ENCODE assay signal across 8 mouse cellular contexts in the genomic region with DNA sequence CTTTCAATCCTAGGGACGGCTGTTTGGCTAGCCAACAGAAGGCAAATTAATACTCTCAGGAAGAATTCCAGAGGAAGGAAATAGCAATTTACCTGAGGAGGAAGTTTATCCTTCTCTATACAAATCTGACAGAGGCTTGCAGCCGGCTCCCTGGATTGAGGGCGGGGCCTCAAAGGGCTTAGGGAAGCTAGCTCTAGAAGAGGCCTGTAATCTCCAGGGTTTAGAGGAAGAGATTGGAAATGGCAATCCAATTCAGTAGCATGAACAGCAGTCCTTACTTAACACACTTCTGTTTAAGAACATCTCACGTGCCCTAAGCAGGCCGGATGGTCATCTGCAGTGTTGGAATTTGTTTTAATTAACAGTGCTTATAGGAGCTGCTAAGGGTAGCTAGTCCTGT.
A peak's percentile ranks its signal among the peaks of the same experiment; 100 is the strongest.
DNase-seq lines count a peak whose midpoint lies in the region; ATAC-seq and TF ChIP-seq lines count a peak whose summit lies in the region.

No protein-coding gene starts in this region.

- no peak for TF ChIP-seq EP300 in heart, postnatal 0 days (IDR thresholded peaks at IDR 0.05; ENCODE audit: low read depth)

- H3K4me3 ChIP-seq in gastrocnemius, adult 2 months = peak overlapping the region; percentile 69
- H3K4me3 ChIP-seq in cortical plate, adult 2 months (ENCODE audit: insufficient read depth, low read length) = peak overlapping the region; percentile 64
- peak overlapping the region; percentile 34 for H3K4me3 ChIP-seq in heart, postnatal 0 days (ENCODE audit: low read depth, low read length)
- peak overlapping the region; percentile 66 for H3K4me3 ChIP-seq in midbrain, embryonic 10.5 days

- TF ChIP-seq POLR2A in cortical plate, adult 2 months (IDR thresholded peaks at IDR 0.05; ENCODE audit: extremely low read depth, insufficient read depth, low read length) = no peak

- H3K27me3 ChIP-seq in heart, postnatal 0 days (ENCODE audit: control insufficient read depth, insufficient read depth, low read length) = 0 out of 2 replicates have a peak, but pooled peaks cover 6% of the 10 kb centered on the region
- peaks cover 14% of the 10 kb centered on the region; the same call in 1 of the 2 replicates for H3K27me3 ChIP-seq in midbrain, embryonic 10.5 days (ENCODE audit: low read depth, poor library complexity, severe bottlenecking)

- intact Hi-C loops in gastrocnemius, adult 2 months (cut with DNase I) = no loop called here

- H3K27ac ChIP-seq in gastrocnemius, adult 2 months = peak overlapping the region; percentile 40
- peak overlapping the region; percentile 62; the same call in 1 of the 2 replicates for H3K27ac ChIP-seq in cortical plate, adult 2 months (ENCODE audit: insufficient read depth, low read length)
- no peak overlapping the region for H3K27ac ChIP-seq in heart, postnatal 0 days (ENCODE audit: low read depth)
- H3K27ac ChIP-seq in midbrain, embryonic 10.5 days (replicated peaks) = 0 out of 2 replicates have a peak overlapping the region, but pooled peaks have one; percentile 83

- no peak for DNase-seq in gastrocnemius, adult 2 months
- DNase-seq in gastrocnemius, adult 8-10 months (ENCODE audit: low spot score in 2 of 2) = no peak
- DNase-seq in heart, postnatal 0 days (ENCODE audit: low spot score) = no peak
- DNase-seq in midbrain, embryonic 10.5 days (ENCODE audit: low spot score) = peak; percentile 23
- DNase-seq in ovary, adult 18-20 months (ENCODE audit: low spot score) = no peak
- no peak for DNase-seq in Muller cell, postnatal 12 days (ENCODE audit: inconsistent ontology term)

- H3K4me2 ChIP-seq in heart, postnatal 0 days (ENCODE audit: low read depth, low read length) = peak overlapping the region; percentile 71

- H3K9me3 ChIP-seq in heart, postnatal 0 days (replicated peaks; ENCODE audit: control insufficient read depth, low read length) = 0 out of 2 replicates have a peak, but pooled peaks cover 2% of the 10 kb centered on the region
- H3K9me3 ChIP-seq in midbrain, embryonic 10.5 days (replicated peaks) = no peaks in the 10 kb centered on the region; the same call in 1 of the 2 replicates

- no peaks in the 10 kb centered on the region for H3K36me3 ChIP-seq in heart, postnatal 0 days (replicated peaks; ENCODE audit: control insufficient read depth, insufficient read depth, low read length)
- H3K36me3 ChIP-seq in midbrain, embryonic 10.5 days = peaks cover 18% of the 10 kb centered on the region

- WGBS in heart, postnatal 0 days = 27% methylated on average over 5 of the region's 5 CpGs
- WGBS in midbrain, embryonic 10.5 days = 13% methylated on average over 5 of the region's 5 CpGs

- no peak for ATAC-seq in heart, postnatal 0 days (ENCODE audit: insufficient read depth, low read depth)
- no peak for ATAC-seq in monocyte, adult 5-6 weeks (replicated peaks; ENCODE audit: insufficient number of reproducible peaks, low FRiP score, low TSS enrichment, poor library complexity, severe bottlenecking)

- TF ChIP-seq CTCF in gastrocnemius, adult 2 months (IDR thresholded peaks at IDR 0.05) = no peak
- no peak for TF ChIP-seq CTCF in cortical plate, adult 2 months (IDR thresholded peaks at IDR 0.05; ENCODE audit: extremely low read depth, insufficient read depth, low read length)
- no peak for TF ChIP-seq CTCF in heart, postnatal 0 days (IDR thresholded peaks at IDR 0.05; ENCODE audit: low read depth)

- peaks cover 5% of the 10 kb centered on the region for H3K4me1 ChIP-seq in cortical plate, adult 2 months (ENCODE audit: control insufficient read depth, insufficient read depth, low read length)
- no peaks in the 10 kb centered on the region for H3K4me1 ChIP-seq in heart, postnatal 0 days (ENCODE audit: control insufficient read depth, insufficient read depth)
- H3K4me1 ChIP-seq in midbrain, embryonic 10.5 days = peaks cover 31% of the 10 kb centered on the region

- no peak overlapping the region for H3K9ac ChIP-seq in heart, postnatal 0 days (replicated peaks; ENCODE audit: low read depth, low read length)
